Mouse (Mus musculus) olfactory bulb, adult 2 months (tissue): Measurements from ENCODE around the gene Ctnnb1. TPM values are rescaled to one million over a fixed set of nuclear protein-coding genes. Genes with fewer than 3 reads are reported as not detected.
"Not testable (repeated sequence)": the region's sequence is repeated elsewhere in the genome, so short reads cannot be mapped to it uniquely, and the experiment has no call there.

Source experiments
- H3K27ac ChIP-seq: fragments of 200-500 bp; 2 replicates; pipeline ENCODE4 v1.5.1; 2012; ENCODE audit warnings: low read depth, low read length; ENCODE audit not compliant: insufficient read depth
- H3K4me1 ChIP-seq: fragments of 200-500 bp; 2 replicates; pipeline ENCODE4 v1.6.1; 2012; ENCODE audit warnings: low read length; ENCODE audit not compliant: control insufficient read depth, insufficient read depth
- H3K4me3 ChIP-seq: fragments of 200-500 bp; 2 replicates; pipeline ENCODE4 v1.5.1; 2012; ENCODE audit warnings: mild to moderate bottlenecking, low read depth, low read length, moderate library complexity; ENCODE audit not compliant: insufficient read depth
- CTCF ChIP-seq: fragments of 200-500 bp; IDR thresholded peaks from 2 replicates; pipeline ENCODE4 v1.5.1; 2012; ENCODE audit warnings: low read depth, mild to moderate bottlenecking, low read length, moderate library complexity; ENCODE audit not compliant: insufficient read depth
- POLR2A ChIP-seq: fragments of 200-500 bp; IDR thresholded peaks from 2 replicates; pipeline ENCODE4 v1.6.1; 2012; ENCODE audit warnings: mild to moderate bottlenecking, low read depth, low read length, moderate library complexity; ENCODE audit not compliant: insufficient read depth
- WGBS: fragments of 180-500 bp; shearing (Covaris S2); methylation state at CpG from one replicate; pipeline ENCODE4 v1.1.7; 2018; 5-methylcytosine and 5-hydroxymethylcytosine counted together
- polyA plus RNA-seq: library from polyadenylated mRNA; stranded (reverse); fragments of >200 nt; gene quantifications from 2 replicates; pipeline ENCODE4 v1.2.4, GENCODE M21; 2012; ENCODE audit warnings: low replicate concordance; ENCODE audit not compliant: missing spikeins, insufficient read depth, insufficient read length

The Ctnnb1 gene
- polyA plus RNA-seq, 1 experiment = 444 TPM

DNA sequence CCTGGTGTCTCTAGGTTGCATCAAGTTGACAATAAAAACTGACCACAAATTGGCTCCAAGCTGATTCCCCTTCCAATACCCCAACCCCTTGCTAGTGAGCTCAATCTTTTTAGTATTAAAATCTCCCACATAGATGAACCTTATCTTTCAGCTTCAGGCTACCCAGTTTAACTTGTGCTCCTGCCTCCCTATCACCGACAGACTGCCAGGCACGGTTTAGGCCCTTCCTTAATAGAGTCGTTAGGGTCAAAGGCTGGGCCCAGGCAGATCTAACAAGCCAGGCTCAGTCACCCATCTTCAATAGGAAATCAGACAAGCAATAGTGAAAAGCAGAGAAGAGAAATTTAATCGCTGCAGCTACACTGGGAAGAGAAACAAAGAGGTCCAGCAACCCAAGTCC lies 31.7 kb upstream of the Ctnnb1 start:
- Histone ChIP-seq H3K4me3 (no peak overlapping the region), H3K27ac (no peak overlapping the region), H3K4me1 (peaks cover 4% of the 10 kb centered on the region; the same call in 1 of the 2 replicates)
- 81% methylated on average over 4 of the region's 4 CpGs for WGBS
- TF ChIP-seq POLR2A (no peak), CTCF (no peak)

DNA sequence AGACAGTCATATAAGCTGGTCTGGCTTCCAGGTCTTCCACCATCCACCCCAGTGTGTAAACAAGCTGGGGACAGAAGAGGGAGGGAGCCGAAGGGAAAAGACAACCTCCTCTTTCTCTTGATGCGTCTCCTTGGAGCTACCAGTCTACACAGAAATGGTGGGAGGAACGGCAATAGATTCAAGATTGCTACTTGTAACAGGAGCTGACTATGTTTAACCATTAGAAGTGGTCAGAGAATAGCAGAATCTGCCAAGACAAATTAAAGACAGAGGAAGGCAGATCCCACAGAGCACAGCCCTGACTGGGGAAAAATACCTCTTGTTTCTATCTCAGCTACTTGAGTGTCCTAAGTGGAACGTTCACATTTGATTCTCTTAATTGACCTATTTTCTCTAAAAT lies 29.2 kb upstream of the Ctnnb1 start:
- Histone ChIP-seq H3K27ac (no peak overlapping the region), H3K4me3 (no peak overlapping the region), H3K4me1 (peaks cover 4% of the 10 kb centered on the region; the same call in 1 of the 2 replicates)
- TF ChIP-seq POLR2A = no peak
- no peak for TF ChIP-seq CTCF
- WGBS = 45% methylated on average over 4 of the region's 4 CpGs

DNA sequence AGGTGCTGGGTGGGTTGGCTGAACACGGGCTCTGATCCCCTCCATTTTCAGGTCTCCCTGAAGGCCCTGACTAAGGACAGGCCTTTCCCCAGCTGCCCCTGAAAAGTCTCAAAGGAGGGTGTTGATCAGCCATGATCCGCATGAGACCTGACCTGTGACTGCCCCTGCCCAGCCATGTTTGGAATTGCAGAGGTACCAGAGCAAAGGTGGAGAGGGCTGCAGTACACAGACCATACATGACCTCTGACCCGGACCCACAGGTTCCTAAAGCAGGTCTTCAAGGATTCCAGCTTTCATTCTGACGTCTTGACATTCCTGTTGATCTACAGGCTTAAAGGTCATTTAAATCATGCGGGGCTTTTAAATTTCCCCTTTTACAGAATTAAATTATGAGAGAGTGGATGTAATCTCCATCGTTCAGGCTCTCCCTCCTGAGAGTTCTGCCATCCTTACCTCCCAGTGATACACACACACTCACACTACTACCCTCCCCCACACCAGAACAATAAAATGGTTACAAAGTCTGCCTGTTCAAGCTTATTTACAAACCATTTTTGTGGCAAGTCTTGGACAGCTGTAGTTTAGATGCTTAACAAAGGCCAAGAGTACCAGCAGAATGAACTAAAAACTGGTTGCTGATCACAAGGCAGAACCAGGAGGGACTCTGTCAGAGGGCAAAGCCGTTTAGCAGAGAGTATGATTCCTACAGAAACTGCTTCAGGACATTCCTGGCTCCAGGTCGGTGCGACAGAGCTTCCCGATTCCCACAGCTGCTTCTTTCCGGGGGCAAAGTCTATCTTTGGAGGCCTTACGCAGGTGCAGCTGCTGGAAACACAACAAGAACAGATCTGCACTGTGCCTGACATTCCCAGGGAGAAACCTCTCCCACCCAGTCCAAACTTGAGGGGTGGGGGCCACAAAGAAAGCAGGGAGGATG lies 28.4 kb upstream of the Ctnnb1 start:
- H3K4me1 ChIP-seq = peaks cover 4% of the 10 kb centered on the region; the same call in 1 of the 2 replicates
- 71% methylated on average over 12 of the region's 12 CpGs for WGBS
- TF ChIP-seq POLR2A (no peak), CTCF (no peak)
- no peak overlapping the region for H3K4me3 ChIP-seq
- no peak overlapping the region for H3K27ac ChIP-seq

DNA sequence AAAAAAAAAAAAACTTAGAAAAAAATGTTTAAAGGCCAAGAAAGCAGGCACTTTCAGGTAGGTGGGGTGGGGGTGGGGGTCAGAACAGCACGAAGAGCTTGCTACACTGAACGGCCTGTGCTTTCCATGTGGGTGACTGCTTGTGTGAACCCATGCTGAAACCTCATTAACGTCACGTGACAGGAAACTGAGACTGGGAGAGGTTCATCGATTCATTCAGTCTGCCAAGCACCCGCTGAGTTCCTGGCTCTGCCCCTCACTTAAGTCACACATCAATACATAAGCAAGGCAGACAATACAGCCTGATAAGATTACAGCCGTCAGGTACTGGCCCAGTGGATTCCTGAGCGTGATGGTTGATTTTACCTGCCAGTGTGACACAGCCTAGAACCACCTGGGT lies 26.5 kb upstream of the Ctnnb1 start:
- WGBS = 81% methylated on average over 8 of the region's 8 CpGs
- no peak for TF ChIP-seq POLR2A
- no peak for TF ChIP-seq CTCF
- peaks cover 4% of the 10 kb centered on the region; the same call in 1 of the 2 replicates for H3K4me1 ChIP-seq
- H3K4me3 ChIP-seq = no peak overlapping the region
- H3K27ac ChIP-seq = no peak overlapping the region

DNA sequence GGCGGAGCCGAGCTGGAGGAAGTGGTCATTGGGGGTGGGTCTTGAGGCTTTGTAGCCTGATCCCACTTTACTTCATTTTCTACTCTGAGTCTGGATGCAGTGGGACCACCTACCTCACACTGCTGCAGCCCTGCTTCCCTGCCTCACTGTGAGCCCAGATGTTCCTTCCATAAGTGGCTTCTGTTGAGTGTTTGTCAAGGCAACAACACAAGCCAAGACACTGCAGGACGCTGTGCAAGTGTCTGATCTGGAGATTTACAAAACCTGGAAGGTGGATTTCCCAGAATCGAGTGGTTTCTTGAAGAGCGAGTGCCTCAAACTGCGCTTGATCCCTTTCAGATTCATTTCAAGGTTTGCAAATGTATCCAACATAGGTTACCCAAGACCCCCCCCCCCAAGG lies 20.6 kb upstream of the Ctnnb1 start:
- no peaks in the 10 kb centered on the region for H3K4me1 ChIP-seq
- H3K27ac ChIP-seq = no peak overlapping the region
- WGBS = 85% methylated on average over 6 of the region's 6 CpGs
- TF ChIP-seq CTCF = no peak
- no peak for TF ChIP-seq POLR2A
- no peak overlapping the region for H3K4me3 ChIP-seq

DNA sequence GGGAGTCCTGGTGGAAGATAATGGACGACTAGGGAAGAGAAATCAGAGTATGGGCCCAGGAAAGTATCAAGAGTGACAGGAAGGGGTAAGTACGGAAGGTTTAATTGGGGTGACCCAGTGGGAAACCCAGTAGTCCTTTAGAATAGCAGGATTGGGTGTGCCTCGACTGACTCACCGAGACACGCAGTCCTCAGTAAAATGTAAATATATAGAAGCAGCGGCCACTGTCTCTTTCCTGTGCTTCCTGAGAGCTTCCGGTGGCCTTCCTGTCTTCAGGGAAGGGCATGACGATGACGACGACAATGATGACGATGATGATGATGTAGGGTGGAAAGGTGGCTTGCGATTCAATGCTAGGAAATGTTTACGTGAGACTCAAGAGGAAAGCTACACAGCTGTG lies 15.9 kb upstream of the Ctnnb1 start:
- no peaks in the 10 kb centered on the region for H3K4me1 ChIP-seq
- no peak overlapping the region for H3K27ac ChIP-seq
- no peak for TF ChIP-seq CTCF
- no peak for TF ChIP-seq POLR2A
- 85% methylated on average over 13 of the region's 13 CpGs for WGBS
- H3K4me3 ChIP-seq = no peak overlapping the region

DNA sequence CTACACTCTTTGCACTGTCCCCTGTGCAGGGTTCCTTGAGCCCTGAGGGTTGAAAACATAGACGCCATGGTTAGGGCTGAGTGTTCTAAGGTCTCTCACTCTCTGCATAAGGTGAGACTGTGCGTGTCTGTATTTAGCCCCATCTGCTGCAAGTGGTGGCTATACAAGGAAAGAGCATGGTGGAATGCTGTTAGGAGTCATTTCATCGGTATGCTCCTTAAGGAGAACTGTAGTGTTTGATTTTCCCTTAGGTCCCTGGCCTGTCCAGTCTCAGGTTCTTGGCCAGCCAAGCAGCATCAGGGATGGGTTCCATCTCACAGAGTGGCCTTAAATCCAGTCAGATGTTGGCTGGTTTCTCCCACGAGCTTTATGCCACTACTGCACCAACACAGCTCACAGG lies 14.6 kb upstream of the Ctnnb1 start:
- TF ChIP-seq POLR2A (no peak), CTCF (no peak)
- Histone ChIP-seq H3K4me3 (no peak overlapping the region), H3K27ac (no peak overlapping the region), H3K4me1 (peaks cover 7% of the 10 kb centered on the region)
- 91% methylated on average over 4 of the region's 4 CpGs for WGBS

DNA sequence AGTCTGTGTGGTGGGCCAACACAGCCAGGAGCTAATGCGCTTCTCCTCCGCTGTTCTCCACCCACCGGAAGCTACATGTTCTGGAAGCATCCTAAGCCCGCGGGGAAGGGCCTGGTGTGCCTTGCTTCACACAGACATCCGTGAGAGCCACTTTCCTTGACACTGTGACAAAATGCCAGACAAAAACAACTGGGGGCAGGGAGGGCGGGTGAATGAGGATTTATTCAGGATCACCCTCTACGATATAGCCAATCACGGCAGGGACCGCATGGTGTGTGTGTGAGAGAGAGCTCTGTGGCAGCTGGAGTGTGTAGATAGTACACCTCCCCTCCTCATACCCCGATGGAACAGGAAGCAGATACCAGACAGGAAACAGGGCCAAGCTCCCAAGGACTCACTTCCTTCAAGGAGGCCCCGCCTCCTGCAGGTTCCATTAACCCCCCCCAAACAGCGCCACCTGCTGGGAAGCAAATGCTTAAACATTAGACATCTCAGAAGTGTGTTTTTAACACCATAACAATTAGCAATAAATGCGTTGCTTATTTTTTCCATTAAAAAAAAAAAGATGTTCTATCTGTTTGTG lies 14.0 kb upstream of the Ctnnb1 start:
- 86% methylated on average over 14 of the region's 14 CpGs for WGBS
- peaks cover 7% of the 10 kb centered on the region for H3K4me1 ChIP-seq
- H3K27ac ChIP-seq = no peak overlapping the region
- no peak overlapping the region for H3K4me3 ChIP-seq
- TF ChIP-seq CTCF = 0 out of 2 replicates have a peak, but pooled peaks have one; percentile 19
- no peak for TF ChIP-seq POLR2A

DNA sequence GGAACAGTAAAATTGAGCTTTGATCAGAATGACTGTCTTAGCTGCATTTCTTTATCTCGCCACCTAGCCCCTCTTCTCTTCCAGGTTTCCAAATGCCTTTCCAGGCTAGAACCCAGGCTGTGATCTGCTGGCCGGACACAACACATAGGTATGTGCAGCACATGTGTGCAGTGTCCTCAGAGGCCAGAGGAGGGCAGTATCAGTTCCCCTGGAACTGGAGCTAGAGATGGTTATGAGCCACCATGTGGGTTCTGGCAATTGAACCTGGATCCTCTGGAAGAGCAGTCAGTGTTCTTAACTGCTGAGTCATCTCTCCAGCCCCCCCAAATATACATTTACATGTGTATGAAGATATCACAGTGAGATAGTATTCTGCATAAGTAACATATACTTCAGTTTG lies 11.4 kb upstream of the Ctnnb1 start:
- H3K4me1 ChIP-seq, H3K4me3 ChIP-seq, H3K27ac ChIP-seq: not testable (repeated sequence)
- WGBS = 94% methylated on average over 2 of the region's 2 CpGs

DNA sequence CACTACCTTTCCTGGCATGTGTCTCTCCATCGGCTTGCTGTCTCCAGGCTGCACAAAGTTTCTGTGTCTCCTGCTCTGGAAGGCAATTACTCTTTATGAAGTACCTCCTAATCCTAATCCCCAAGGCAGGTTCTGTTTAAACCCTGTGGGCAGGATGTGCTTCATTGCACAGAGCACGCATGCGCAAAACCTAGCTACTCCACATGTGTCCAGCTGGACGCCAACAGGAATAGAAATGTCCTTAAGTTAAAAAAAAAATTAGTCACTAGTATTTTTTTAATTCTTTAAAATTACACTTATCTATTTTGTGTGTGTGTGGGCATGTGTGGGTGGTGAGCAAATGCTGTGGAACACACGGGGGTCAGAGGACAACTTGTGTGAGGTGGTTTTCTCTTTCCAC lies 10.8 kb upstream of the Ctnnb1 start:
- H3K27ac ChIP-seq = no peak overlapping the region
- TF ChIP-seq CTCF (no peak), POLR2A (no peak)
- peaks cover 7% of the 10 kb centered on the region for H3K4me1 ChIP-seq
- H3K4me3 ChIP-seq = no peak overlapping the region
- WGBS = 75% methylated on average over 5 of the region's 5 CpGs
